Mouse (Mus musculus): Measurements from ENCODE around the gene Eps8l1.
A peak's percentile ranks its signal among the peaks of the same experiment; 100 is the strongest.

GRCm38 (mm10) chr7:4508062-4508738 lies 47.7 kb downstream of the Eps8l1 start:
- TF ChIP-seq CTCF (IDR thresholded peaks at IDR 0.05; ENCODE audit: control insufficient read depth, insufficient read depth, insufficient replicate concordance, low read depth, low read length) = peak; percentile 67; the same call in 1 of the 2 replicates
- no peak for TF ChIP-seq POLR2A (IDR thresholded peaks at IDR 0.05; ENCODE audit: control insufficient read depth, low read depth, low read length)
